Mouse (Mus musculus): Measurements from ENCODE around the gene Hoxc8. TPM values are rescaled to one million over a fixed set of nuclear protein-coding genes. Genes with fewer than 3 reads are reported as not detected.

The Hoxc8 gene
- polyA plus RNA-seq, 1 experiment from 2014 or later = 4.5 TPM

DNA sequence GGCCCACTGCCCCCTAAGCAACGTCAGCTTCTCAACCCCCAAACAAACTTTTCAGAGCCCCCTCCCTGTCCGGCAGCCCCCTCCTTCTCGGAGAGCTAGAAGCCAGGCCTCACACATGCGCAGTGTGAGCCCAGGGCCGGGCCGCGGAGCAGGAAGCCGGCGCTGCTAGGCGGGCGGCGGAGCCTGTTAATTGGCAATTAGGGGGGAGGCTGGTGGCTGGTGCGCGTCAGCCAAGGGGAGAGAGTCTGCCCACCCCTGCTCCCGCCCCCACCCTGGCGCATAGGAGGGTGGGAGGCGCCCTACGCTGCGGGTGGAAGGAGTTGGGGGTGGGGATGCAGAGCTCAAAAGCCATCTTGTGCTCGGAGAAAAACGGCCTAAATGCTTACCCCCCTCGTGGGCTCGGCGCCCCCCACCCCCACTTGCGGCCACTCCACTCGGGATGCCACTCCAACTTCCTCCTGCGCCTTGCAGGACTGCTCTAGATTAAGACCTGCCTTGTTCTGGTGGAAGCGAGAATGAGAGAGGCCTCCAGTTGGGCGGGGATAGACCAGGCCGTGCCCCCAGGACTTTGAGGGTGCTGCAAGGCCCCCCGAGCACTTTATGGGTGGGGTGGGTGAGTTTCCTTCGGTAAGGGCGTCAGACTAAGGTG lies 8.9 kb downstream of the Hoxc8 start:
- H3K4me1 ChIP-seq (ENCODE audit: control insufficient read depth, insufficient read depth, low read length) = peaks cover 8% of the 10 kb centered on the region; the same call in 1 of the 2 replicates
- H3K9ac ChIP-seq (ENCODE audit: low read depth, low read length) = peak overlapping the region; percentile 72
- H3K27me3 ChIP-seq (replicated peaks; ENCODE audit: control insufficient read depth, insufficient read depth, low read length) = peaks cover 88% of the 10 kb centered on the region

DNA sequence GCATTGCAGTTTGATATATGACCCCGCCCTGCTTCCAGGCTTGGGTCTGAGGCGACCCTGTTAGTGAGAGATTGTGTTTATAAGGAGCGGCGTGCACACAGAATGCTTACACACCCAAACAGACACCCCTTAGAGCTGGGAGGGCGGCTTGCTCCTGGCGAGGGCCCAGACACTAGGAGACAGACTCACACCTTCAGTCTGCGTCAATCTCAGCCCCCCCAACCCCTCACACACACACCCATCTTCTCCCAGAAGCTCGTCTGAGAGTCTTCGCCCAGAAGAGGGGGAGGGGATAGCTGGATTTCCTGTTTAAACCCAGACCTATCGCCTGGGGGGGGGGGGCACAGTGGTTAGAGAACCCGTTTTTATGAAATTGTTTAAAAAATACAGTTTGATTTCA lies 9.5 kb downstream of the Hoxc8 start:
- H3K36me3 ChIP-seq (ENCODE audit: control insufficient read depth, insufficient read depth, low read length) = no peaks in the 10 kb centered on the region
- H3K27ac ChIP-seq (ENCODE audit: low read length) = peak overlapping the region; percentile 78
- WGBS = 7% methylated on average over 11 of the region's 11 CpGs
- H3K27me3 ChIP-seq (replicated peaks; ENCODE audit: control insufficient read depth, insufficient read depth, low read length) = peaks cover 88% of the 10 kb centered on the region
- no peaks in the 10 kb centered on the region for H3K9me3 ChIP-seq (ENCODE audit: control insufficient read depth, low read length)
- ATAC-seq = peak; percentile 16
- H3K4me1 ChIP-seq (ENCODE audit: control insufficient read depth, insufficient read depth, low read length) = peaks cover 8% of the 10 kb centered on the region; the same call in 1 of the 2 replicates
- peak overlapping the region; percentile 49 for H3K4me3 ChIP-seq (ENCODE audit: low read length)
- peak overlapping the region; percentile 72 for H3K9ac ChIP-seq (ENCODE audit: low read depth, low read length)
- peak overlapping the region; percentile 72 for H3K4me2 ChIP-seq (ENCODE audit: low read depth, low read length)

More for the DNA sequence above, 8.9 kb downstream of the Hoxc8 start:
- Histone ChIP-seq H3K4me3 (ENCODE audit: low read length) (peak overlapping the region; percentile 49), H3K9me3 (ENCODE audit: control insufficient read depth, low read length) (no peaks in the 10 kb centered on the region), H3K27ac (ENCODE audit: low read length) (peak overlapping the region; percentile 78), H3K4me2 (ENCODE audit: low read depth, low read length) (peak overlapping the region; percentile 72), H3K36me3 (ENCODE audit: control insufficient read depth, insufficient read depth, low read length) (no peaks in the 10 kb centered on the region)
- 1% methylated on average over 33 of the region's 33 CpGs for WGBS
- ATAC-seq = peak; percentile 76

DNA sequence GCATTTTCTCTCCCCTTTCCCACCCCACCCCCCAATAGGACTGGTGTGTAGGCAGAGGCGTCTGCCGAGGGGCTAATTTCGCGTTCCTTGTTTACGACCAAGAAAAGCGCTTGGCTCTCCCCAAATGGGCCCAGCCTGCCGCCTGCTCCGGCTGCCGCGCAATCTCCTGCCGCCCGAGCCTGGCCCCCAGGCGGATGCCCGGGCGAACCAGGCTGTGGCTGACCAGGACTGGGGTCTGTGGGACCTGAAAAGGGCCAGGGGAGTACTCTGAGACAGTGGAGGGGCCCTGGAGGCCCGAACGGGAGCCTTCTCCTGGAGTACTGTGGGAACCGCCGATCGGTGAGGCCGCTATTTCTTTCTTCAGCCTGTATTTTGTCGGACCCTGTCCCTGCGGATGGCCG lies 10.1 kb downstream of the Hoxc8 start:
- ATAC-seq = no peak
- Histone ChIP-seq H3K36me3 (ENCODE audit: control insufficient read depth, insufficient read depth, low read length) (no peaks in the 10 kb centered on the region), H3K27me3 (replicated peaks; ENCODE audit: control insufficient read depth, insufficient read depth, low read length) (peaks cover 88% of the 10 kb centered on the region), H3K4me2 (ENCODE audit: low read depth, low read length) (peak overlapping the region; percentile 72), H3K9ac (ENCODE audit: low read depth, low read length) (peak overlapping the region; percentile 72), H3K27ac (ENCODE audit: low read length) (peak overlapping the region; percentile 78), H3K4me3 (ENCODE audit: low read length) (peak overlapping the region; percentile 49), H3K4me1 (ENCODE audit: control insufficient read depth, insufficient read depth, low read length) (peaks cover 8% of the 10 kb centered on the region; the same call in 1 of the 2 replicates), H3K9me3 (ENCODE audit: control insufficient read depth, low read length) (no peaks in the 10 kb centered on the region)
- 5% methylated on average over 24 of the region's 24 CpGs for WGBS

DNA sequence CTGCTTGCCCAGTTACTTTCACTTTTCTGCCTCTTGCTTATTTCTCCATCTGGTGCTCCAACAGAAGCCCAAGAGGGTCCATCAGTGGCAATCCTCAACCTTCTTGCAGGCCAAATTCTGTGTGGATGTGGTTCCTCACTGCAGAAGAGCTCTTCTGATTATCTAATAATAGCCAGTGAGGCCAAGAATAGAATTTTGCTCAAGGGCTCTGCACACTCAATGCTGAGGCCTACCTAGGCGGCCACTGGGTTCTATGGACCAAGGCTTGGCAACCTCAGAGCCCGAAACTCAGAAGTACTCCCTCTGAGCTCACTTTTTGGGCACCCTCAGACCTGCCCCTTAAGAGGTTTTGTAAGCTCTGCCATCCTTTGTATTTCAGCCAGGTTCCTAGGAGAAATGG lies 11.0 kb downstream of the Hoxc8 start:
- Histone ChIP-seq H3K9me3 (ENCODE audit: control insufficient read depth, low read length) (no peaks in the 10 kb centered on the region), H3K4me1 (ENCODE audit: control insufficient read depth, insufficient read depth, low read length) (peaks cover 8% of the 10 kb centered on the region; the same call in 1 of the 2 replicates)
- ATAC-seq = no peak

DNA sequence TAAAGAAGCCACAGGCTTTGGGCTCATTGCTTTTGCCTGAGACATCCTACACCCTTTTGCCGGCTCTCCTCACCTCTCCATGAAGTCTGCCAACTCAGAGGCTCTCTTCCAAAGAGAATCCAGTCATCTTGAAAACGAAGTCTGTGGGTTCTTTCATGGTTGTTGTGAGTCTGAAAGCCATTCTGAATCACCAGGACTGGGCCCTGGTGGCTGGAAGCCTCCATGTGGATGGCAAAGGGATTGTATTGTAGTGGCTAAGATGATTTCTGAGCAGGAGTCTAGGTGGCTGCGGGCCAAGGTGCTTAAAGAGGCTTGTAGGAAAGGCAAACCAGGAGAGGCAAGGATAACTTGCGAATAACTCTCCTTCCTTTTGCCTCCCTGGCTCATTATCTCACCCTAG lies 11.7 kb downstream of the Hoxc8 start:
- Histone ChIP-seq H3K27me3 (replicated peaks; ENCODE audit: control insufficient read depth, insufficient read depth, low read length) (peaks cover 92% of the 10 kb centered on the region), H3K36me3 (ENCODE audit: control insufficient read depth, insufficient read depth, low read length) (no peaks in the 10 kb centered on the region), H3K4me2 (ENCODE audit: low read depth, low read length) (peak overlapping the region; percentile 72), H3K9me3 (ENCODE audit: control insufficient read depth, low read length) (no peaks in the 10 kb centered on the region), H3K27ac (ENCODE audit: low read length) (no peak overlapping the region), H3K4me3 (ENCODE audit: low read length) (no peak overlapping the region), H3K9ac (ENCODE audit: low read depth, low read length) (no peak overlapping the region), H3K4me1 (ENCODE audit: control insufficient read depth, insufficient read depth, low read length) (peaks cover 8% of the 10 kb centered on the region; the same call in 1 of the 2 replicates)
- no peak for ATAC-seq
- WGBS = 31% methylated on average over 4 of the region's 4 CpGs

More for the DNA sequence above, 11.0 kb downstream of the Hoxc8 start:
- WGBS = 59% methylated on average over 2 of the region's 2 CpGs
- no peaks in the 10 kb centered on the region for H3K36me3 ChIP-seq (ENCODE audit: control insufficient read depth, insufficient read depth, low read length)
- H3K9ac ChIP-seq (ENCODE audit: low read depth, low read length) = 0 out of 2 replicates have a peak overlapping the region, but pooled peaks have one; percentile 72
- H3K27me3 ChIP-seq (replicated peaks; ENCODE audit: control insufficient read depth, insufficient read depth, low read length) = peaks cover 91% of the 10 kb centered on the region
- peak overlapping the region; percentile 72 for H3K4me2 ChIP-seq (ENCODE audit: low read depth, low read length)
- no peak overlapping the region for H3K27ac ChIP-seq (ENCODE audit: low read length)
- H3K4me3 ChIP-seq (ENCODE audit: low read length) = peak overlapping the region; percentile 49

DNA sequence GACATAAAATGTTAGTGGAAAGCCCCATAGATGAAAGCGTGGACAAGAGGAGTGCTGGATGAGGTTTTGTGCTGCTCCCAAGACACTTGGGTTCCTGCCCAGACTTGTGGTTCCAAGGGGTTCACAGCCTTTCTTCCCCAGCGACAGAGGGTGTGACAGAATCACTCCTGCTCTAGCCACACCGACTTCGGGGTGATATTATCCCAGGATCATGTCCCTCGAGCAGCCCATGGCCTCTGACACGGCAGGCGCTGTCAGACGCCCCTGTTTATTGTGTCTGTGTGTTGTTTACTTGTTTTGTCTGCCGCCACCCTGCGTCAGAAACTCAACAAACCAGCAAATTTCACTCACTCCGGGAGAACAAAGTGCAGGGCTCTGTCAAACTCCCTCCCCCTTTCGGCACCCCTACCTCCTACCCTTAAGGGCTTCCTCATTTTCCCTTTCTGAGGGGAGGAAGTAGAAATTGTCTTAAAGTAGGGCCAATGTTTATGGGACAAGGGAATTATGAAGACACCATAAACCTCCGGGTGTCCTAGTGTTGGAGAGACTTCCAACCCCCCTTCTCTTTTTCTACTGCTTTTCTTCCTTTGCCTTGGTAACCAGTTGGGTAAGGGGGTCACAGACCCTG lies 12.5 kb downstream of the Hoxc8 start:
- Histone ChIP-seq H3K9ac (ENCODE audit: low read depth, low read length) (no peak overlapping the region), H3K27ac (ENCODE audit: low read length) (0 out of 2 replicates have a peak overlapping the region, but pooled peaks have one; percentile 27), H3K4me1 (ENCODE audit: control insufficient read depth, insufficient read depth, low read length) (peaks cover 8% of the 10 kb centered on the region; the same call in 1 of the 2 replicates), H3K4me2 (ENCODE audit: low read depth, low read length) (peak overlapping the region; percentile 29), H3K27me3 (replicated peaks; ENCODE audit: control insufficient read depth, insufficient read depth, low read length) (peaks cover 91% of the 10 kb centered on the region), H3K4me3 (ENCODE audit: low read length) (no peak overlapping the region), H3K36me3 (ENCODE audit: control insufficient read depth, insufficient read depth, low read length) (no peaks in the 10 kb centered on the region), H3K9me3 (ENCODE audit: control insufficient read depth, low read length) (no peaks in the 10 kb centered on the region)
- WGBS = 15% methylated on average over 13 of the region's 13 CpGs
- no peak for ATAC-seq

DNA sequence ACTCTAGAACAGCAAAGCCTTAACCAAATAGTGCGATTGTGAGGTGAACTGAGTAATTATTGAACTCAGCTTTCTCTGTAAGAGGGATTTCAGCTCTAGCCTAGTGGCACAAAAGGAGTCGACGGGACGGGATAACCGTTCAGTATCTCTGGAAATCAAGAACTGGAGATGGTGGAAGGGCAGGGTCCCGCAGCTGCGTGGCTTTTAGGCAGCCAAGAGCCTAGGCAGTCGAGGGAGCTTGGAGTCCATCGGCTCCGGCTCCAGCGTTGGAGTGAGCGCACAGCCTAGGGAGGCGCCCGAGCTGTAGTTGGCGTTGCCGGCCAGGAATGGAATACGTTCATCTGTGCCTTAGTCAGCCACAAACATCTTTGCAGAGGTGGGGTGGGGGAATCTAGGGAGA lies 14.9 kb downstream of the Hoxc8 start:
- H3K4me3 ChIP-seq (ENCODE audit: low read length) = peak overlapping the region; percentile 25
- H3K9me3 ChIP-seq (ENCODE audit: control insufficient read depth, low read length) = no peaks in the 10 kb centered on the region
- WGBS = 3% methylated on average over 17 of the region's 17 CpGs
- H3K36me3 ChIP-seq (ENCODE audit: control insufficient read depth, insufficient read depth, low read length) = no peaks in the 10 kb centered on the region
- peak overlapping the region; percentile 80 for H3K27ac ChIP-seq (ENCODE audit: low read length)
- H3K27me3 ChIP-seq (replicated peaks; ENCODE audit: control insufficient read depth, insufficient read depth, low read length) = peaks cover 87% of the 10 kb centered on the region
- no peak for ATAC-seq
- H3K9ac ChIP-seq (ENCODE audit: low read depth, low read length) = peak overlapping the region; percentile 63
- peaks cover 13% of the 10 kb centered on the region for H3K4me1 ChIP-seq (ENCODE audit: control insufficient read depth, insufficient read depth, low read length)
- peak overlapping the region; percentile 32 for H3K4me2 ChIP-seq (ENCODE audit: low read depth, low read length)

DNA sequence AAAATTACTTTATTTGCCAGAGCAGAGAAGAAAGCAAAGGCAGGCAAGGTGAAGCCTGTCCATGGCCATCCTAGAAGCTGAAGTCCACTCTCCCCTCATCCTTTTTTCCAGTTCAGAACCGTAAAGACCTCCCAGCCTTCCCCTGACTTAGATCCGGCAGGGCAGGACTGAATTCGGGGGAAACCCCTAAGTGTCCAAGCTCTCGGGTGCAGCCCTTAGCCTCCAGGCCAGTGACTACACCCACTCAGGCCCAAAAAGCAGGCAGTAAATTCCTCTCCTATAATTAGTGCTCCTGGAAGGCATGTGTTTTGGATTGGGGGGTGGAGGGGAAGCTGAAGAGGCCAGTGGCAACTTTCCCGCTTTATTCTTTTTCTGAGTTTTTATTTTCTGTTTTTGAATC lies 15.4 kb downstream of the Hoxc8 start:
- H3K4me3 ChIP-seq (ENCODE audit: low read length) = peak overlapping the region; percentile 25
- peak overlapping the region; percentile 32 for H3K4me2 ChIP-seq (ENCODE audit: low read depth, low read length)
- WGBS = 17% methylated on average over 5 of the region's 5 CpGs
- H3K9ac ChIP-seq (ENCODE audit: low read depth, low read length) = peak overlapping the region; percentile 63
- H3K9me3 ChIP-seq (ENCODE audit: control insufficient read depth, low read length) = no peaks in the 10 kb centered on the region
- peaks cover 87% of the 10 kb centered on the region for H3K27me3 ChIP-seq (replicated peaks; ENCODE audit: control insufficient read depth, insufficient read depth, low read length)
- no peaks in the 10 kb centered on the region for H3K36me3 ChIP-seq (ENCODE audit: control insufficient read depth, insufficient read depth, low read length)
- H3K4me1 ChIP-seq (ENCODE audit: control insufficient read depth, insufficient read depth, low read length) = peaks cover 14% of the 10 kb centered on the region
- ATAC-seq = no peak
- peak overlapping the region; percentile 80 for H3K27ac ChIP-seq (ENCODE audit: low read length)

DNA sequence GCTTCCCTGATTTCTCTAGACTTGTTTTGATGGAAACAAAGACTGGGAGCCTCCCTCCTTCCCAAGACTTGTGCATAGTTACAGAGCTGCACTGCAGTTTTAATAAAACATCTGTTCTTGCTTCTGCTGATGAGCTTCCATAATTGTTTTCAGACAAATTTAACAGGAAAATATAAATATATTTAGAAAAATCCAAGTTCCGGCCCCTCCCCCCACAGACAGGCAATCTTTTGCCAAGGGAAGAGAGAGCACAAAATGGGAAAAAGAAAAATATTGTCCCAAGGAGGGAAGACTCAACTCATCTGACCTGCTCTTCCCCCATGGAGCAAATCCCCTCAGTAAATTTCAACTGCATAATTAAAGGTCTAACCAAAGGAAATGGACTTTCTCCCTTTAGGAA lies 15.9 kb downstream of the Hoxc8 start:
- Histone ChIP-seq H3K36me3 (ENCODE audit: control insufficient read depth, insufficient read depth, low read length) (no peaks in the 10 kb centered on the region), H3K4me3 (ENCODE audit: low read length) (no peak overlapping the region), H3K9me3 (ENCODE audit: control insufficient read depth, low read length) (no peaks in the 10 kb centered on the region), H3K4me2 (ENCODE audit: low read depth, low read length) (peak overlapping the region; percentile 32), H3K27me3 (replicated peaks; ENCODE audit: control insufficient read depth, insufficient read depth, low read length) (peaks cover 88% of the 10 kb centered on the region), H3K27ac (ENCODE audit: low read length) (peak overlapping the region; percentile 80), H3K4me1 (ENCODE audit: control insufficient read depth, insufficient read depth, low read length) (peaks cover 17% of the 10 kb centered on the region), H3K9ac (ENCODE audit: low read depth, low read length) (peak overlapping the region; percentile 63)
- WGBS = 19% methylated on average over 1 of the region's 1 CpGs
- ATAC-seq = no peak
